Mouse (Mus musculus): Measurements from ENCODE around the gene Atg10. TPM values are rescaled to one million over a fixed set of nuclear protein-coding genes. Genes with fewer than 3 reads are reported as not detected.

Gene Atg10
- polyA plus RNA-seq, 1 experiment from 2014 or later: 7.3 TPM

DNA sequence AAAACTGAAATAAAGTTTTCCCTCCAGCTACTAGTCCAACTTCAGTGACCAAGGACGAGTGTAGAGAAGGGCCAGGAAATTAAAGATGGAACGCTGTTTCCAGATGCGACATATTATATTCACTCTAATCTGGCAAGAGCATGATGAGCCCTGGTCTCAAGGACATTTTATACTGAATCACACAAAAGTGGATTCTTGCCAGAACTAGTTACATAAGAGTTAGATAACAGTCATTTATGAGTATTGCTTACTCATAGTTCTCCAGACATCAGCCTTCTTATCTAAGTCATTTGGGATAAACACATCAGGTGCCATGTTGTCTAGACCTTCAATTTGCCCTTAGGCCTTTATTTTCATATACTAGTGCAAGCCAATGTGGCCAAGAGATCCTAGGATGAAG is 108.9 kb downstream of the Atg10 start:
- no peaks in the 10 kb centered on the region for H3K36me3 ChIP-seq (ENCODE audit: inconsistent target)
- WGBS (ENCODE audit: missing documents): 89% methylated on average over 3 of the region's 3 CpGs
- no peaks in the 10 kb centered on the region for H3K79me2 ChIP-seq (ENCODE audit: inconsistent target)
- no peak overlapping the region for H3K4me3 ChIP-seq (ENCODE audit: inconsistent target)
- H3K27ac ChIP-seq: no peak overlapping the region

DNA sequence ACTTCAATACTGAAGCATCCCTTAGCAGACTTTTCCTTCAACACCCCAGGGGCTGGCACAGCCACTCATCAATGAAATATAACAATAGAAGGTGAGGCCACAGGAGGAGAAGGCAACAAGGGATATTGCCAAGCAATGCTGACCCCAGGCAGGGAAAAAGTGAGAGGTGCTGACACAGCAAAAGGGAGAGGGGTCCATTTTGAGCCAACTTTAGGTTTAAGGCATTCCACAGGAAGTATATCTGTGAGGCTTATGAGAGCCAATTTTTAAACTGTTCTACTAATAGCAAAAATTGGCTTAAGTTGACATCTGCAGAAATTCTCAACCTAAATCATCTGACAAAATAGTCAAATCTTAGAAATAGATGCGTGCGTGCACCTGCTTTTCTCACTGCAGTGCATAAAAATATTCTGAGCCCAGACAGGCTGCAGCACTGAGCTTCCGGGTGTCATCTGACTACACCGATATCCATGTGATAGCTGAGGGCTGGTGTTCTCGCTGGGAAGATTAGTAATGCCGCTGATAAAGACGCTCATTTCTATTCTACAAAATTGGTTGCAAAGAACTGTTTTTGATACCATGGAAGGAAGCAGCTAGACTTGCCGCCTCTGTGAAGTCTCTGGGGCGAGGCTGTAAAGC is 116.3 kb downstream of the Atg10 start:
- no peaks in the 10 kb centered on the region for H3K79me2 ChIP-seq (ENCODE audit: inconsistent target)
- no peaks in the 10 kb centered on the region for H3K36me3 ChIP-seq (ENCODE audit: inconsistent target)
- H3K4me3 ChIP-seq (ENCODE audit: inconsistent target): no peak overlapping the region
- WGBS (ENCODE audit: missing documents): 96% methylated on average over 9 of the region's 9 CpGs
- H3K27ac ChIP-seq: no peak overlapping the region

DNA sequence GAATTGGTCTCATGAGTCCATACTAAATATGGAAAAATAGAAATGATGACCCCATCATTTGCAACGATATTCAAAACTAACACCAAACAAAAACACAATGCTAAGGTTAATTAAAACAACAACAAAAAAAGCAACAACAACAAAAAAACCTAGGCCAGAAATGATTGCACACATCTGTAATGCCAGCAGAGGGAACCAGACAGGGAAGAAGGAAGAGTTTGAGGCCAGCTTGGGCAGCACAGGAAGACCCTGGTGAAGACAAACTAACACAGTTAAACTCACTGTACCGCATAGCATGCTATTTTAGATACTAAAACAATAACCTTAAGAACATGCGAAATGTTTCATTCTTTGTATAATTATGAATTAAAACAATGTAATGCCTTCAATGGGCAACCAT is 121.5 kb downstream of the Atg10 start:
- no peaks in the 10 kb centered on the region for H3K79me2 ChIP-seq (ENCODE audit: inconsistent target)
- H3K4me3 ChIP-seq (ENCODE audit: inconsistent target): no peak overlapping the region
- WGBS (ENCODE audit: missing documents): 95% methylated on average over 3 of the region's 3 CpGs
- H3K27ac ChIP-seq: no peak overlapping the region
- no peaks in the 10 kb centered on the region for H3K36me3 ChIP-seq (ENCODE audit: inconsistent target)

DNA sequence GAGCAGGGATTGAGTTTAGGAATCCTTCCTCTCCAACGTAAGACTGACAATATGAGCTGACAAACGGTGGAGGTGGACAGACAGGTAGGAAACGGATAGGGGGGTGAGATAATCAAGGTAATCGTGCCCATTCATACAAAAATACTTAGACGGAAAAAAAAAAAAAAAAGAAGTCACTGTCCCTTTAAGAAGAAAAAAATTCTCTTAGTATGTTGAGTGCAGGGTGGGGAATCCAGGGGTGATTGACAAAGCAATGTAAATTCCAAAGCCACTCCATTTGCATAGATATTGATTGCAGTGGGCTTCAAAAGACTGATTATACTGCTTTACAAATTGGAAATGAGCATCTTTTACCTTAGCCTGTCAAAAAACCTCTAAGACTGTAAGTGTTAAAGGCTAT is 123.4 kb downstream of the Atg10 start:
- no peaks in the 10 kb centered on the region for H3K79me2 ChIP-seq (ENCODE audit: inconsistent target)
- H3K4me3 ChIP-seq (ENCODE audit: inconsistent target): no peak overlapping the region
- no peak overlapping the region for H3K27ac ChIP-seq
- H3K36me3 ChIP-seq (ENCODE audit: inconsistent target): no peaks in the 10 kb centered on the region
- 93% methylated on average over 5 of the region's 5 CpGs for WGBS (ENCODE audit: missing documents)

DNA sequence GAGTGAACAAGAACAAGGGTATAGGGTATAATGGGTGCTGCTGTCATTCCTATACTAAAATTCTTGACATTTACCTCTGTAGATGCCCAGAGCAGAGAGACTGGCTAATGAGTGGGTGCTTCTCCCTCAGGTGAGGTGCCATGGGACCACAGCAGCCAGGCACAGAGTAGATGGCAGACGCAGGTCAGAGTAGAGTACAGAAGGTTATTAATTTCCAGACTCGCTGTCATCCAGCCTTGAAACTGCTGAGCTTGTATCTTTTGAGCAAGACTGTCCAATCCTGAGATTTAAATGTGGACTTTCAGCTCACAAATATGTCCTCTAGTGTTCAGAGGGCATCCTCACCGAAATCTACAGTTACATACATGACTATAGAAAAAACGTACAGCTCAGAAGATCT is 128.9 kb downstream of the Atg10 start:
- H3K4me3 ChIP-seq (ENCODE audit: inconsistent target): no peak overlapping the region
- H3K36me3 ChIP-seq (ENCODE audit: inconsistent target): no peaks in the 10 kb centered on the region
- 95% methylated on average over 4 of the region's 4 CpGs for WGBS (ENCODE audit: missing documents)
- no peak overlapping the region for H3K27ac ChIP-seq
- H3K79me2 ChIP-seq (ENCODE audit: inconsistent target): no peaks in the 10 kb centered on the region

DNA sequence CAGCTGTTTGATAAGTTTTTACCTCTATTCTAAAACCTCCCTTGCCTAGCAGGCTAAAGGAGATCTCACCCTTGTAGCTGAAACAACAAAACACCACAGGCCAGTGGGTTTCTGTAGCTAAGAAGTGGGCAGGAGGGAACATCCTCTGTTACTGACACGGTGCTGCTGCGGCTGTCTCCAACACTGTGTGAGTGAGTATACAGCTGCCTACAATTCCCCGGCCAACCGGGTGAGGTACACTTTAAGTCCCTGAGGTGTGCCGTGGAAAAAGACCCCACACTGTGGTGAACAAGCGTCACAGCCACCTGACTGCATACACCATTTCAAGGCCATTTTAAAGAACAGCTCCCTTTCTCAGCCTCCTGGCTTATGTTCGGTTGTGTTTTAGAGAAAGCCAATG is 129.6 kb downstream of the Atg10 start:
- no peaks in the 10 kb centered on the region for H3K36me3 ChIP-seq (ENCODE audit: inconsistent target)
- H3K79me2 ChIP-seq (ENCODE audit: inconsistent target): no peaks in the 10 kb centered on the region
- H3K4me3 ChIP-seq (ENCODE audit: inconsistent target): no peak overlapping the region
- H3K27ac ChIP-seq: no peak overlapping the region
- WGBS (ENCODE audit: missing documents): 33% methylated on average over 7 of the region's 7 CpGs

DNA sequence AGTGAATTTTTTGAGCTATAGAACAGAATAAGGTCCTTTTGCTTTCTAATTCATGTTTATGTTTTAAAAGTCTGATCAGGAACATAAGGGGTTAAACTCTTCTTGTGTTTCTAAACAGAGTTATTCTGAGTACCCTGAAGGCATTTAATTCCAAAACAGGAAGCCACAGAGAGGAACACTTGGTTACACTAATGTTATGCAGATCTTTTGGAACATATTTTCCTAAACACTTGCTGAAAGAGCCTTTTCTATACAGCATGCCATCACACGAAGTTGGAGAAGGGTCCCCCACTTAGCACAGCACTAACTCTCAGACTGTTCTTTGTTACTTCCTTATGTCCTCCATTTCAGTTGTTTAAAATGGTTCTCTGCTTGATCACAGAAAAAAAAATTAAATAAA is 130.2 kb downstream of the Atg10 start:
- no peak overlapping the region for H3K27ac ChIP-seq
- WGBS (ENCODE audit: missing documents): 5% methylated on average over 1 of the region's 1 CpGs

DNA sequence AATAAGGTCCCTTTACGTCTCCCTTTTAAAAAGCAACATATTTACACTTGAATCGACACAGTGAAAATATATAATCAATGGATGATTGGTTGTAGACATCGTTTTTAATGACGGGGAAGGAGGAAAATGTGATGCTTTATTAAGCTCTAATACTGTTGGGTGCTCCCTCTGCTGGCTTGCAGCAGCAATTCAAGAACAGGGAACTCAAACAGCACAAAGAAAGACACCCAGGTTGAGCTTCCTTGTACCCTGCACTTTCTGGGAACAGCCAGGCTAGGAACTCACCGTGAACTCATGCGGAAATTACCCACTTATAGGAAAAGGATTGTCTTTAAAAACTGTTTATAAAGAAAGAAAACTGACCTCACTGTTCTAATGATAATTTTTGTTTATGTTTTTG is 130.6 kb downstream of the Atg10 start:
- no peaks in the 10 kb centered on the region for H3K79me2 ChIP-seq (ENCODE audit: inconsistent target)
- no peak overlapping the region for H3K27ac ChIP-seq
- 14% methylated on average over 6 of the region's 6 CpGs for WGBS (ENCODE audit: missing documents)
- no peak overlapping the region for H3K4me3 ChIP-seq (ENCODE audit: inconsistent target)
- no peaks in the 10 kb centered on the region for H3K36me3 ChIP-seq (ENCODE audit: inconsistent target)

More for the DNA sequence above, 130.2 kb downstream of the Atg10 start:
- H3K4me3 ChIP-seq (ENCODE audit: inconsistent target): no peak overlapping the region
- no peaks in the 10 kb centered on the region for H3K79me2 ChIP-seq (ENCODE audit: inconsistent target)
- H3K36me3 ChIP-seq (ENCODE audit: inconsistent target): no peaks in the 10 kb centered on the region

DNA sequence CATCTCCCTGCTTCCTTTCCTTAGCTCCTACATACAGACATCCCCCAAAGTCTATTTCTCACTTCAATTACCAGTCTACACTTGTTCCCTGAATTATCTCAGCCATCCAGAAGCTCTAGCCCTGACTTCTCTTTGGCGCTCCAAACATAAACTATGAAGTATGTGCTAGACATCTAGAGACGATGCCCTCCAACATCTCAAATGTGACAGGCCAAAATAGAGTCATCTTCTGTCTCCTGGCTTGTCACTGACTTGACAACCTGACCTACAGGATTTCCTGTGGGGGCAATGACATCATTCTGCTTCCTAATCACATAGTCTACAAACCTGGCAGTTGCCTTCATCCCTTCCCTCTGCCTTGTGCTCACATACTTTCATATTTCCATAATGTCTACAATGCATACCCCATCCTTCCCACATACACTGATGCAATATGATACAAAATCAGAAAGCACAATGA is 132.0 kb downstream of the Atg10 start:
- 64% methylated on average over 2 of the region's 2 CpGs for WGBS (ENCODE audit: missing documents)
- Histone ChIP-seq H3K4me3 (ENCODE audit: inconsistent target) (no peak overlapping the region), H3K27ac (no peak overlapping the region), H3K36me3 (ENCODE audit: inconsistent target) (no peaks in the 10 kb centered on the region), H3K79me2 (ENCODE audit: inconsistent target) (no peaks in the 10 kb centered on the region)

DNA sequence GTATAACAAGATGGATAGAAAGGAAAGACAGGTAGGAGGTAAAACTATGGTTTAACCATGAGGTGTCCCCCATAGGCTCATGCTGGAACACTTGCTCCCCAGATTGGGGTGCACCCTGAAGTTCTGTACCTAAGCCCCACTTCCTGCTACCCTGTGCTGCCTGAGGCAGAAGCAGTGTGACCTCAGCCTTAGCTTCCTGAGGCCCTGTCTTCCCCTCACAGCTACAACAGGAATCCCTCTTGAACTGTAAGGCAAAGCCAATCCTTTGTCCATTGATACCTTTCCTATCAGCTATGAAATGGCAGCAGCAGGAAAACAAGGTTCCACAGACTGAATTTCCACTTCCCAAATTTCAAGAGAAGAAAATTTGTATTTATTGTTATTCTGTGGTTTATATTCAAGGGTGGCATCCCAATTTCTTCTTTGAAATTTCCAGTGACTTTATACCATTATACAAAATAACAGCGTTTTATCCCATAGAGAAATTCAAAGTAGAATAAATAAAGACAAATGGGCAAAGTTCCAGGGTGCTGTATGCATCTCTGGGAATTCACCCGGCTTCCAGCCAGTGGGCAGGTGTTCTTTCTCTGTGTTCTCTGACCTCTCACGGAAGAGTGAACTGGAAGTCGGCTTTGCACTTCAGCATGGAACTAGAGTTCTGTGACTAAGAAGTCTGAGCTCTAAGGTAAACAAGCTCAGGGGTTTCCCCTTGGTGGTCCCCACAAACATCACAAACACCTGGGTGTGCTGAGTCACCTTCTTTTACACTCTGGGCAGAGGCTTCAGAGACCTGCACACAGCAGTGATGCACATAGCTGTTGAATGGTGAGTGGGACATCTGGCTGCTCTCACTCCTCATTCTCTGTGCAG is 132.7 kb downstream of the Atg10 start:
- Histone ChIP-seq H3K79me2 (ENCODE audit: inconsistent target) (no peaks in the 10 kb centered on the region), H3K36me3 (ENCODE audit: inconsistent target) (no peaks in the 10 kb centered on the region), H3K4me3 (ENCODE audit: inconsistent target) (no peak overlapping the region), H3K27ac (no peak overlapping the region)
- WGBS (ENCODE audit: missing documents): 74% methylated on average over 4 of the region's 4 CpGs

DNA sequence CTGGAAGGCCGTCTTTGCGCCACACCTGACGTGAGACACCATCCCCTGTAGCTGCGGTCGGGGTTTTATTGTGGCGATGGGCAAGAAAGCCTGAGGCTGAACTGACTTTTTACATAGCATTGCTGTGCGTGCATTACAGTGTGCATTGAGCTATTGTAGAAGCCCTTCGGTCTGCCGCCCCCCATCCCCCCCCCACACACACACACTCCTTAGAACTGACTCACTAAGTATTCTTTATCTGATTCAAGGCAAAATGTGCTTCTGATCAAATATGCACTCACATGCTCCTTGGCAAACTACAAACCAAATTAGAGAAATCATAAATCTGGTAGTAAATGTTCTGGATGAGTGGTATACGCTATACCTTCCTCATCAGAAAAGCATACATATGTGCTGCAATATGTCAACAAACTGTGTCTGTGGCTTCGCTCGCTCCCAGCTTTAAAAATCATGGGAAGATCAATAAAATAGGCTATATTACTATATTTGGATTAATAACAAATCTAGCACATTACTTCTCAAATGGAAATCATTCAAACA is 137.3 kb downstream of the Atg10 start:
- no peak overlapping the region for H3K27ac ChIP-seq
- H3K4me3 ChIP-seq (ENCODE audit: inconsistent target): no peak overlapping the region
- 97% methylated on average over 12 of the region's 12 CpGs for WGBS (ENCODE audit: missing documents)
- no peaks in the 10 kb centered on the region for H3K36me3 ChIP-seq (ENCODE audit: inconsistent target)
- H3K79me2 ChIP-seq (ENCODE audit: inconsistent target): no peaks in the 10 kb centered on the region

DNA sequence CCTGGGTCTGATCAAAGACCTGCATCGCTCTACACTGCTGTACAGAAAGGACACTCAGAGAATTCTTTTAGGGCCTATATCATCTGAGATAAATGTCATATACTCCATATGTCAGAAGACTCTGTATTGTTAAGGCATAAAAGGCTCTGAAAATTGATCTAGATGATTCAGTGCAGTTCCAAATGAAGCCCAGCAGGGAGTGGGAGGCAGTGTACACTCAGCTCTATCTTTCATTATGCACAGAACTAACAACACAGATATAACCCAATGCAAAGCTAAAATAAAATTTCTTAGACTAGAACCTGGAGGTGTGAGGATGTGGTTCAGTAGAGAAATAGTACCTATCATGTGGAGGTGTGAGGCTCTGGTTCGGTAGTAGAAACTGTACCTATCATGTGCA is 151.4 kb downstream of the Atg10 start:
- no peaks in the 10 kb centered on the region for H3K79me2 ChIP-seq (ENCODE audit: inconsistent target)
- H3K36me3 ChIP-seq (ENCODE audit: inconsistent target): no peaks in the 10 kb centered on the region
- H3K27ac ChIP-seq: no peak overlapping the region
- no peak overlapping the region for H3K4me3 ChIP-seq (ENCODE audit: inconsistent target)
- 94% methylated on average over 2 of the region's 2 CpGs for WGBS (ENCODE audit: missing documents)

DNA sequence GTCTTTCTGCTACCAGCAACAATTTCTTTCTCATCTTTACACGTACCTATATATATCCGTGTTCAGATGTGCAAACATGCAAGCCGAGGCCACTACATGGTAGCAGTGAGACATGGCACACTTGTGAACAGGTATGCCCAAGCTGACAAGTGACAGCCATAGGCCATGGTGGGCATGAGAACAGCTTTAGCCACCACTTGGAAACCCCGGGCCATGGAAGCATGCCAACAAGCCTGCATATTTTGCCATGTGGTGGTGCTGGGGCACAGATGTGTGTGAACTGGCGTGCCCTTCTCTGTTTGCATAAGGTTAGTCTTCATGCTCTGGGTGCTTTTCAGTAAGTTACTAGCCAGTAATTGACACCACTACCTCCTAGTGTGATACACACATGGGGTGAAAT is 162.9 kb downstream of the Atg10 start:
- Histone ChIP-seq H3K27ac (no peak overlapping the region), H3K36me3 (ENCODE audit: inconsistent target) (no peaks in the 10 kb centered on the region), H3K79me2 (ENCODE audit: inconsistent target) (no peaks in the 10 kb centered on the region), H3K4me3 (ENCODE audit: inconsistent target) (no peak overlapping the region)
- 93% methylated on average over 5 of the region's 5 CpGs for WGBS (ENCODE audit: missing documents)

DNA sequence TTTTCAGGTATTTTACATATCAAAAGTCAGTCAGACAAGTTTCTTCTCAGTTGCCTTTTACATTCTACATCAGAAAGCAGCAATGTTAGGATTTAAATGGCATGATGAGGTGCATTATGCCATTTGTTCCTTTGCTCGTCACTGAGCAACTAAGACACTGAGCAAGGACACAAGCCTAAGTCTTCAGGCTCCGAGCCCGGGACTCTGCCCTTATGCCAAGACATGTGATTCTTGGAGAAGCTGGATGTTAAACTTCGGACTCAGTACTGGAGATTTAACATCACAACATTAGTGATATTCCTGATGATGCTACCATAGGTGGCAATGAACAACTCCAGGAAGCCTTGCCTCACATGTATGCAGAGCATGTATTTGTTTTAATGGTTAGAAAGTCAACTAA is 175.6 kb downstream of the Atg10 start:
- H3K79me2 ChIP-seq (ENCODE audit: inconsistent target): no peaks in the 10 kb centered on the region
- WGBS (ENCODE audit: missing documents): 92% methylated on average over 4 of the region's 4 CpGs
- H3K4me3 ChIP-seq (ENCODE audit: inconsistent target): no peak overlapping the region
- no peaks in the 10 kb centered on the region for H3K36me3 ChIP-seq (ENCODE audit: inconsistent target)
- H3K27ac ChIP-seq: no peak overlapping the region

DNA sequence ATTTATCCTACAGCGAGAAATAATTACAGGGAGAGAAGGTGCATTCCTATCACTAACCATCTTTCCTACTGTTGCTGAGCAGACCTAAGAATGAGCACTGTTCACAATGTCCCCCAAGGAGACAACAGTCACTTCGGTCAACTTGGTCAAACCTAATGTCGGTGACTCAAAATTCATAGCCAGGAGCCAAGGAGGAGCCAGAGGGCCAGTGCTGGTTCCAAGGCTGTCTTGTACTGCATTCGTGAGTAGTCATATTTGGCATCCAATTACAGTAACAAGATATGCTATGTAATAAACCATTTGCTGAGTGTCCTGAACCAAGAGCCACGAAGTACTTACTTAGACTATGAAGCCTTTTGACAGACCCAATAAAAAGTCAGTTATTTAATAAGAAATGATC is 176.9 kb downstream of the Atg10 start:
- H3K4me3 ChIP-seq (ENCODE audit: inconsistent target): no peak overlapping the region
- H3K79me2 ChIP-seq (ENCODE audit: inconsistent target): no peaks in the 10 kb centered on the region
- 95% methylated on average over 5 of the region's 5 CpGs for WGBS (ENCODE audit: missing documents)
- no peaks in the 10 kb centered on the region for H3K36me3 ChIP-seq (ENCODE audit: inconsistent target)
- no peak overlapping the region for H3K27ac ChIP-seq

Measured in macrophage (primary cell).